Mouse (Mus musculus) heart, embryonic 10.5 days (tissue): ENCODE results near the gene Nufip2. TPM values are rescaled to one million over a fixed set of nuclear protein-coding genes. Genes with fewer than 3 reads are reported as not detected.

Experiments used
- DNase-seq: peaks from one replicate; pipeline ENCODE4 v3.0.0-alpha.2; 2017; ENCODE audit warnings: low spot score
- H3K27ac ChIP-seq: fragments of 300-500 bp; sonication (generic); 2 replicates; pipeline ENCODE4 v1.5.1; 2016; ENCODE audit warnings: mild to moderate bottlenecking
- H3K27me3 ChIP-seq: fragments of 300-500 bp; sonication (generic); 2 replicates; pipeline ENCODE4 v1.6.1; 2016; ENCODE audit warnings: mild to moderate bottlenecking; ENCODE audit not compliant: poor library complexity, insufficient read depth, severe bottlenecking
- H3K36me3 ChIP-seq: fragments of 300-500 bp; sonication (generic); 2 replicates; pipeline ENCODE4 v1.6.1; 2016; ENCODE audit warnings: mild to moderate bottlenecking, moderate library complexity
- H3K4me1 ChIP-seq: fragments of 300-500 bp; sonication (generic); 2 replicates; pipeline ENCODE4 v1.6.1; 2016; ENCODE audit warnings: mild to moderate bottlenecking
- H3K4me3 ChIP-seq: fragments of 300-500 bp; sonication (generic); 2 replicates; pipeline ENCODE4 v1.5.1; 2016; ENCODE audit warnings: mild to moderate bottlenecking, moderate library complexity
- H3K9me3 ChIP-seq: fragments of 300-500 bp; sonication (generic); 2 replicates; pipeline ENCODE4 v1.6.1; 2016; ENCODE audit warnings: mild to moderate bottlenecking, moderate library complexity
- WGBS: fragments of 180-500 bp; shearing (Covaris S2); methylation state at CpG from one replicate; pipeline ENCODE4 v1.1.7; 2016; 5-methylcytosine and 5-hydroxymethylcytosine counted together
- polyA plus RNA-seq: library from polyadenylated mRNA; unstranded; fragments of >200 nt; fragmentation: Nextera tagmentation; extraction: Ambion mirVana; gene quantifications from 2 replicates; pipeline ENCODE4 v1.2.1, GENCODE M21; 2016

Gene Nufip2
- polyA plus RNA-seq, 1 experiment from 2014 or later: 3.9 TPM

DNA sequence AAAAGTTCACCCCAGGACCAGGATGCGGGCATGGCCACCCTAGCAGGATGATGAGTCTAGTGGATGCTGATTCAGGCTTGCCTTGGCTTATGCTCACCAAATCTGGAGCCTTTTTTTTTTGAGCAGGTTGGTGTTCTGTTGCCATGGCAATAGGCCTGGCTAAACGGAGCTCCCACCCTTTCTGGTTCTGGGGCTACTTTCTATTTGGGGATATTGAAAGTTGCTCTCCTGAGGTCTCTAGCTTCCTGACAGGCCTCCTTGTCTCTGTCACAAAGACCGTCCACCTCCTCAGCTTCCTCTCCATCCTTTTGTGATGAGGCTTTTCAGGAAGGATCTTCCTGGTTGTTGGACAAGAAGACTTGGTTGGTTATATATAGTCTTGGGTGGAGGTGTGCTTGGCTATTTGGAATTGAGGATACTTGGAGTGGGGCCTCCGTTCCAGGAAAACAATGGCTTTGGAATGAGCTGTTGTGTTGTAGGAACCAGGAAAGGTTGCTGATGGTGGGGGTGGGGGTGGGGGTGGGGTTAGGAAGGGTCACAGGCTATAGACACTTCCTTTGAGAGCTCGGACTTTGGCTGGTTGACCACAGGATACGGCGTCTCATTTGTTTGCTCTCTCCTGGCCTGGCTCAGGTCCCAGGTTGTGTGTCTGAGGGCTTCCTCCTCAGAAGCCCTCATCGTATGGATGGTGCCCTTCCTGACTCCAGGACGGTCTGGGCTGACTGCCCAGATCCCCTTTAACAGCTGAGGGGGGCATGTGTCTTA is 78.9 kb downstream of the Nufip2 start:
- no peaks in the 10 kb centered on the region for H3K9me3 ChIP-seq
- H3K4me3 ChIP-seq: peak overlapping the region; percentile 96
- DNase-seq: no peak
- 60% methylated on average over 9 of the region's 9 CpGs for WGBS
- peak overlapping the region; percentile 86; the same call in 1 of the 2 replicates for H3K27ac ChIP-seq
- no peaks in the 10 kb centered on the region for H3K36me3 ChIP-seq
- H3K27me3 ChIP-seq: no peaks in the 10 kb centered on the region; the same call in 1 of the 2 replicates
- H3K4me1 ChIP-seq: peaks cover 49% of the 10 kb centered on the region

DNA sequence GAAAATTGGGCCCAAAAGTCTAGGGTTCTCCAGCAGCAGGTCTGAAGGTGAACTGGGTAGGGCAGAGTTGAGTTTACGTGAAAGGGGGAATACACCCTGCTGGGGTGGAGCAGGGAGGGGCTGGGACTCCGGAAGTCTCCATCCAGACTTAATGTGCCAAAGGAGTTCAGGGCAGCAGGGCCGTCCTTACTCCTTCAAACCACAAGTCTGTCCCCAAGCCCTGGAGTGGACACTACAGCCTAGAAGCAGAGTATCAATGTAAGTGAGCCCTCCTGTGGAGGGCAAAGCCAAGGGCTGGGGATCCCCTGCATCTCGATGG is 79.5 kb downstream of the Nufip2 start:
- Histone ChIP-seq H3K27me3 (no peaks in the 10 kb centered on the region; the same call in 1 of the 2 replicates), H3K4me3 (peak overlapping the region; percentile 96; the same call in 1 of the 2 replicates), H3K36me3 (no peaks in the 10 kb centered on the region), H3K4me1 (peaks cover 55% of the 10 kb centered on the region), H3K27ac (peak overlapping the region; percentile 86), H3K9me3 (no peaks in the 10 kb centered on the region)
- 49% methylated on average over 4 of the region's 4 CpGs for WGBS
- DNase-seq: no peak

DNA sequence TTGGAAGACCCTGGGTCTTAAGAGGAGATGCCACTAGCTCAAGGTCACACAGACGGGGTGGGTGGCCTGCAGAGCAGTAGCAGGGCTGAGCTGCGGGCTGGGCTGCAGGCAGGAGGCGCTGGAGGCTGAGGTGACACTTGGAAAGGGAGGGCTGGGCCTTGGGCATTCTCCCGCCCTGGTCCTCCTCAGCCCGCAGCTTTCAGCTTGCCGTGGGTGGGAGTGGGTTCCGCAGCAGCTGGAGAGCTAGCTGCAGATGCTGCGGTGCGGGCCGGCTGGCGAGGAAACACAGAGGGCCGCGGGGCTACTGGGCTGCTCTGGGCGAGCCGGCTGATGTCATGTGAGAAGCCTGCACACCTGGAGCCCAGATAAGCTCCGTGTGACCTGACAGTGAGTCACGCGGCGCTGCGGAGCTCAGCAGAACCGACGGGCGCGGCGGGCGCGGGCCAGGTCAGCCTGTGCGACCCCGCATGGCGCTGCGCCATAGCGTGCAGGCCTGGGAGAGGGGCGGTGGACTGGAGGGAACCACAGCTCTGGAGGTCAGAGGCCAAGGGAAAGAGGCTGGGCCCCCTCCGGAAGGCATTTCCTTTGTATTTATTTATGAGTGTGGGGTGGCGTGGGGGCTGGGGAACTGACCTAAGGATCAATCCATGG is 80.5 kb downstream of the Nufip2 start:
- WGBS: under 1% methylated on average over 35 of the region's 35 CpGs

DNA sequence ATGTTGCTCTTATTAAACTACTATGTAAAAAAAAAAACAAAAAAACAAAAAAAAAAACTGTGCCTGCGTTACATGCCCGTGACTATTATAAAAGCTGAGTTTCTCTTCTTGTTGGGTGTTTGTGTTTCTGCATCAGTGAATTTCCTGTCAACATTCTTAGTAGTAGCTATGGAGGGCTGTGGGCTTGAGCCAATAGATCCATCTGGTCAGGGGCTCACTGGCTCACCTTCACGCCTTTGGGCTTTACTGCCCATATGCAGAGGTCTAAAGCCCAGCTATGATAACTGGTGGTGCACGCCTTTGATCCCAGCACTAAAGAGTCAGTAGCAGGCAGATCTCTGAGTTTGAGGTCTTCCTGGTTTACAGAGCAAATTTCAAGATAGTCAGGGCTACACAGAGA is 83.5 kb downstream of the Nufip2 start:
- no peaks in the 10 kb centered on the region for H3K36me3 ChIP-seq
- 77% methylated on average over 4 of the region's 4 CpGs for WGBS
- no peak overlapping the region for H3K27ac ChIP-seq
- H3K9me3 ChIP-seq: no peaks in the 10 kb centered on the region
- no peak overlapping the region for H3K4me3 ChIP-seq
- H3K27me3 ChIP-seq: no peaks in the 10 kb centered on the region
- DNase-seq: no peak
- H3K4me1 ChIP-seq: peaks cover 64% of the 10 kb centered on the region

More for the DNA sequence above, 80.5 kb downstream of the Nufip2 start:
- Histone ChIP-seq H3K27ac (peak overlapping the region; percentile 86), H3K4me3 (peak overlapping the region; percentile 57), H3K36me3 (no peaks in the 10 kb centered on the region), H3K27me3 (no peaks in the 10 kb centered on the region; the same call in 1 of the 2 replicates), H3K9me3 (no peaks in the 10 kb centered on the region), H3K4me1 (peaks cover 59% of the 10 kb centered on the region)
- DNase-seq: peak; percentile 85

DNA sequence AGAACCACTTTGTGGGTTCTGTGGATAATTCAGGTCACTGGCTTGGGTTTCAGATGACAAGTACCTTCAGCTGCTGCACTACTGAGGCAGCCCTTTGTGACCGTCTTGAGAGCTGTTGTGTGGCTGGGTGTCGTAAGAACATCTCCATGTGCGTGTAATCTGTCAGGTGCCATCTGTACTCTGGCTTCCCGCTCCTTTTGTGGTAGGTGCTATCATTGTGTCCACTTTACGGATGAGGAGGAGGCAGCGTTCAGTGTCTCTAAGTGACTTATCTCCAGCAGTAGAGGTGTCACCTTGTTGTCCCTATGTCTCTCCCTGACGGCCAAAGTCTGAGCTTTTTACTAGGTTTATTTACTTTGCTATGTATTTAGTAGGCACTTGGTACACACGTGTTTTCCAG is 84.4 kb downstream of the Nufip2 start:
- WGBS: 61% methylated on average over 8 of the region's 8 CpGs
- no peak for DNase-seq
- no peaks in the 10 kb centered on the region for H3K9me3 ChIP-seq
- H3K36me3 ChIP-seq: no peaks in the 10 kb centered on the region
- H3K4me1 ChIP-seq: peaks cover 56% of the 10 kb centered on the region
- H3K27me3 ChIP-seq: no peaks in the 10 kb centered on the region
- peak overlapping the region; percentile 63; the same call in 1 of the 2 replicates for H3K27ac ChIP-seq
- no peak overlapping the region for H3K4me3 ChIP-seq

DNA sequence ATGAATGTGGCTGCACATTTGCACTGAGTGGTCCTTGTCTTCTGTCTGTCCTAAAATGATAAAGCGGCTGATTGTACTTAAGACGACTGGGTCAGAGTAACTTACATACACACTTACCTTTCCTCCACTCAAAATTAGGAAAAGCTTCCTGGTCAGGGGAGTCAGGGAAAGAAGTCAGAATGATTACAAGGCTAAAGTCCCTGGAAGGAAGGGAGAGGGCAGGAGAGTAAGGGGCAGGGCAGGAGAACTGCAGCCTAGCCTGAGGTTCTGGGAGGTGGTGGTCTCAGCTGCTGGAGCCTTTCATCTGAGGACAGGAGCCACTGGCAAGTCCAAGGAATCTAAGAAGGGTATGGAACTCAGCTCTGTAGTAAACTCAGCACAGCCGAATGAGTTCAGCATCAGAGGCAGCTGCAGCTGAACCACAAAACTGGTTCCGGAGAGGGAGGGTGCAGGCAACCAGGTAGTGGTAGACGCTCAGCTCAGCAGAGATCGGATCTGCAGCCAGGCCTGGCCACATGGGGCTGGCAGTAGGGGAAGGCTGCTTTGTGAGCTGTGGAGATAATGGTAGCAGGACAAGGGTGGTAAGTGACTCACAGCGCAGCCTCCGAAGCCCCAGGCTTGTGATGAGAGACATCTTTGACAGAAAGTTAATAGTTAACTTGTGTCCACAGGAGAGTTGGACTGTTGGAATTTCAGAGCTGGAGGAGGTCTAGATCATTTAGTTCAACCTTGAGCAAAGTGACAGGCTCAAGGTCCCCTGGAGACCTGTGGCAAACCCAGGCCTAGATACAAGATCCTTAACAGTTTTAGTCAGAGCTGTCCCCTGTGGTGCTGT is 86.1 kb downstream of the Nufip2 start:
- Histone ChIP-seq H3K4me3 (peak overlapping the region; percentile 22; the same call in 1 of the 2 replicates), H3K36me3 (peaks cover 4% of the 10 kb centered on the region), H3K4me1 (peaks cover 49% of the 10 kb centered on the region), H3K9me3 (no peaks in the 10 kb centered on the region), H3K27ac (peak overlapping the region; percentile 69), H3K27me3 (no peaks in the 10 kb centered on the region)
- WGBS: 27% methylated on average over 8 of the region's 8 CpGs
- peak; percentile 84 for DNase-seq

DNA sequence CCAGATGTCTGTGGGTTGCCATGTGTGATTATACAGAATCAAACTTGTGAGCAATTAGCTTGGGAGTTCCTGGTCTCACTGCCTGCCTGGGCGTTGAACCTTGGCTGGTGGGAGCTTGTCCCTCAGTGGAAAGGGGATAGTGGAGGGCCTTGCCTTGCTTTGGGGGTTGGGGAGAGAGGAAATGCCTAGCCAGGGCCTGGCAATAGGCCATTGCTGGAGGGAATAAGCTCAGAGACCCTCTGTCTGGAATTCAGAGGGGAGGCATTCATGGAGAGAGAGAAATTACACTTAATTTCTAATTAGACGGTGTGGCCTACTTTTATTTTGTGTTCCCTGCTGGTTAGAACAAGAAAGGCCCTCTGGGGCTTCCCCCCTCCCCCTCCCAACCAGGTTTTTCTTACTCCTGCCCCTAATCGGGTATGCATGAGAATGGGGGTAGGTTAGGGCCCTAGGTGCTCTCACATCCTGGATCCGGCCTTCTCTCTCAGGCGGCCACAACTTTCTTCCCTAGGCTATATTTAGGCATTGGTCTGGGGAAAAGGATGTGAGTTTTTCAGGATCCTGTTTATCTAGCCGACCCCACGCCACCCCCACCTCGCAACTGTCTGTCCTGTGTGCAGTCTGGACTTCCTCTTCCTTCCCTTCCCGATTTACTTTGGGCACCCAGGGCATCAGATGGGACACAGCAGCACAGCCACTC is 89.9 kb downstream of the Nufip2 start:
- DNase-seq: no peak
- 27% methylated on average over 9 of the region's 9 CpGs for WGBS
- H3K27me3 ChIP-seq: no peaks in the 10 kb centered on the region
- H3K9me3 ChIP-seq: no peaks in the 10 kb centered on the region
- H3K4me1 ChIP-seq: peaks cover 53% of the 10 kb centered on the region
- H3K4me3 ChIP-seq: no peak overlapping the region
- H3K36me3 ChIP-seq: peaks cover 25% of the 10 kb centered on the region
- peak overlapping the region; percentile 67 for H3K27ac ChIP-seq

DNA sequence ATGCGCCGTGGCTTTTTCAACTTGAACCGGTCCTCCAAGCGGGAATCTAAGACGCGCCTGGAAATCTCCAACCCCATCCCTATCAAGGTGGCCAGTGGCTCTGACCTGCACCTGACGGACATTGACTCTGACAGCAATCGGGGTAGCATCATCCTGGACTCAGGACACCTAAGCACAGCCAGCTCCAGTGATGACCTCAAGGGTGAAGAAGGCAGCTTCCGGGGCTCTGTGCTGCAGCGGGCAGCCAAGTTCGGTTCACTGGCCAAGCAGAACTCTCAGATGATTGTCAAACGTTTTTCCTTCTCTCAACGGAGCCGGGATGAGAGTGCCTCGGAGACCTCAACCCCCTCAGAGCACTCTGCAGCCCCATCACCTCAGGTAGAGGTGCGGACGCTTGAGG is 91.5 kb downstream of the Nufip2 start:
- 86% methylated on average over 17 of the region's 17 CpGs for WGBS
- H3K27ac ChIP-seq: no peak overlapping the region
- H3K4me1 ChIP-seq: peaks cover 54% of the 10 kb centered on the region

DNA sequence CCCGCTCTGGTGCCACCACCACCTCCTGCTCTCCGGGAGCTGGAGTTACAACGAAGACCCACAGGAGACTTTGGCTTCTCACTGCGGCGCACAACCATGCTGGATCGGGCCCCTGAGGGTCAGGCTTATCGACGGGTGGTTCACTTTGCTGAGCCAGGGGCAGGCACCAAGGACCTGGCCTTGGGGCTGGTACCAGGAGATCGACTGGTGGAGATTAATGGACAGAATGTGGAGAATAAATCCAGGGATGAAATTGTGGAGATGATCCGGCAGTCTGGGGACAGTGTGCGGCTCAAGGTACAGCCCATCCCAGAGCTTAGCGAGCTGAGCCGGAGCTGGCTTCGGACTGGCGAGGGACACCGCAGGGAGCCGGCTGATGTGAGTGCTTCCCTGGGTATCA is 92.0 kb downstream of the Nufip2 start:
- H3K27me3 ChIP-seq: no peaks in the 10 kb centered on the region
- peaks cover 50% of the 10 kb centered on the region for H3K4me1 ChIP-seq
- no peaks in the 10 kb centered on the region for H3K9me3 ChIP-seq
- WGBS: 90% methylated on average over 17 of the region's 17 CpGs
- H3K36me3 ChIP-seq: peaks cover 27% of the 10 kb centered on the region
- no peak for DNase-seq
- H3K27ac ChIP-seq: no peak overlapping the region
- no peak overlapping the region for H3K4me3 ChIP-seq

More for the DNA sequence above, 91.5 kb downstream of the Nufip2 start:
- H3K27me3 ChIP-seq: no peaks in the 10 kb centered on the region
- peaks cover 27% of the 10 kb centered on the region for H3K36me3 ChIP-seq
- DNase-seq: no peak
- H3K9me3 ChIP-seq: no peaks in the 10 kb centered on the region
- no peak overlapping the region for H3K4me3 ChIP-seq

DNA sequence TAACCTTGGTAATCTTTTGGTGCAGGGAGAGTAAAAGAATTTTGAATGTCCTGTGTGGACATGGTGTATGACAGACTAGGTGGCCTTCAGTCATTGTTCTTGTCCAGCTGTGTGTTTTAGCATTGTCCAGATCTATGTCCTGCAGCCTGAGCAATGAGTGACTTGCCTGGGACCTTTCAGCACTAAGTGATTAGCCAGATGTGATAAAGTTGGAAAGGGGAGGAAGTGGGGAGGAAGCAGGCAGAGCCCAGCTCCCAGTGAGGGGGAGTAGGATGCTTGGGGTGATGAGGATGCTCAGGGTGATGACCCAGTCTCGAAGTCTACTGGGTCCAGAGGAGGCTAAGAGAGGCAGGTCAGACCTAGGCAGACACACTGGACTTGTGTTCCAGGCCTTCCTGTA is 93.3 kb downstream of the Nufip2 start:
- H3K27ac ChIP-seq: no peak overlapping the region
- peaks cover 57% of the 10 kb centered on the region for H3K4me1 ChIP-seq

DNA sequence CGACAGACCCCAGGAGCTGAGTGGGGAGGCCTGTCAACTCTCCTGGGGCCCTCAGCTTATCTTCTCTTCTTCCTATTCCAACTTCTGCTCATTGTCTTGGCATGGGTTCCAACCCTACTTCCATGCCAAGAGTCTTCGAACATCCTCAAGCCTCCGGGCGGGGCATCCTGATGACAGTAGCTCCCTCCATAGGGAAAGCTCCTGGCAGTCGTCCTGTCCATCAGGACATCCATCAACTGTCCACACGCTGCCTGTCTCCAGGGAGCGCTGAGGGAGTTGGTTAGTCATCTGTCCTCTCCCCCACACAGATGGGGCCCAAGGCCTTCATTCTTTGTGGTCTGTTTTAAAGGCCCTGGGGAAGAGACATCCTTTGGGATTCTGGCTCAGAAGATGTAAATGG is 95.1 kb downstream of the Nufip2 start:
- H3K9me3 ChIP-seq: no peaks in the 10 kb centered on the region

More for the DNA sequence above, 93.3 kb downstream of the Nufip2 start:
- Histone ChIP-seq H3K9me3 (no peaks in the 10 kb centered on the region), H3K36me3 (peaks cover 27% of the 10 kb centered on the region), H3K27me3 (no peaks in the 10 kb centered on the region), H3K4me3 (no peak overlapping the region)
- DNase-seq: no peak
- WGBS: 34% methylated on average over 1 of the region's 1 CpGs

DNA sequence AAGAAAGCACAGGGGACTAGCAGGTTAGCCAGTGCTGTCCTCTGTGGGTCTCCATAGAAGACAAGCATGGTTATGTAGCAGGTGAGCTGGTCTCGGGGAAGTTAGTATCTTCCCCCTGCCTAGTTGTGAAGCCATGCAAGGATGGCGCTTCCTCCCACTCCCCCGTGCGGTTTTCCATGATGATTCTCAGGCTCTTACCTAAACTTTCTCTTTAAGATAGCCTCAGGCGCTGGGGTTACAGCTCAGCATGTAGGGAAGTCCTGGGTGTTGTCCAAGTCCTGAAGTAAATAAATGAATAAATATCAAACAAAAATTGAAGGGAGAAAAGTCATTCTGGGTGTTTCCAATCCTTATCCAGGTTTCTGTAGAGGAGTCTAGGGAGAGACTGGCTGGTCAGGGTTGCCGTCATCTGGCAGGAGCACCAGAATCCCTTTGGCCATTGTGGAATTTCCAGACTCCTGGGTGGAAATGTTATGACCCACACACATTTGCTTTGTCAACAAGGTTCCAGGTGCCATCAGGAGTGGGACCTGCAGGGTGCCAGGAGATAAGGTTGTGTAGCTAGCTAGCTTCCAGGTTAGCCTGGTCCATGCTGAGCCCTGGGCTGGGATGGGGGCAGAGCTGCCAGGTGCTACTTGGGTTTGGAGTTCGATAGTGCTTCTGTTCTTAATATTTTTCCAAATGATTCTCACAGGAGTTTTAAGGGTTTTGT is 96.3 kb downstream of the Nufip2 start:
- WGBS: 82% methylated on average over 7 of the region's 7 CpGs

More for the DNA sequence above, 95.1 kb downstream of the Nufip2 start:
- no peak overlapping the region; the same call in 1 of the 2 replicates for H3K27ac ChIP-seq
- DNase-seq: no peak
- peaks cover 68% of the 10 kb centered on the region for H3K4me1 ChIP-seq
- WGBS: 63% methylated on average over 7 of the region's 7 CpGs
- H3K36me3 ChIP-seq: peaks cover 27% of the 10 kb centered on the region
- H3K4me3 ChIP-seq: no peak overlapping the region
- no peaks in the 10 kb centered on the region for H3K27me3 ChIP-seq

More for the DNA sequence above, 96.3 kb downstream of the Nufip2 start:
- DNase-seq: no peak
- H3K27ac ChIP-seq: peak overlapping the region; percentile 30; the same call in 1 of the 2 replicates
- peaks cover 22% of the 10 kb centered on the region for H3K36me3 ChIP-seq
- H3K9me3 ChIP-seq: no peaks in the 10 kb centered on the region
- H3K4me3 ChIP-seq: no peak overlapping the region
- peaks cover 73% of the 10 kb centered on the region for H3K4me1 ChIP-seq
- no peaks in the 10 kb centered on the region for H3K27me3 ChIP-seq
